Mouse (Mus musculus): ENCODE results near the gene Vmn1r30. TPM values are rescaled to one million over a fixed set of nuclear protein-coding genes. Genes with fewer than 3 reads are reported as not detected.

Gene Vmn1r30
- not detected in 2 replicates for polyA plus RNA-seq (2012; ENCODE audit: insufficient read depth, low replicate concordance)

DNA sequence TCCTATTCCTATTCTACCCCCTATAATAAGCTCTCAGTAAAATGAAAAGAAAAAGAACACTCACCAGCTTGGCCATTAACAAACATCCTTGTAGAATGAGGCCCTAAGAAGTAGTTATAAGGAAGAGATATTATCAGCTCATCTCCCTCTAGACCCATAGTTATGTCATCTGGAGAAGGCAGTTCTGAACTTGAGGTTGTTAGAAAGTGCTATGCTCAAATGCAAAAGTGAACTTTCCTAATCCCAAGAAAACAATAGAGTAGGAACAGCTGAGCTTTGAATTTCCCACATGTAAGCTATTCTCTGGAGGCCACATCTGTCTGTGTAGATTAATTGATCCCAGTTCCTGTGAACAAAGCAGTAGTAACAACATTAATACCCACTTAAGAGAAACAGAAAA, at the start of gene Vmn1r30:
Gene Vmn1r30, minus strand, starts transcription at position 101 of the 400 bp plus-strand sequence.
- no peak within 1 kb of the TSS for H3K4me3 ChIP-seq (replicated peaks)
- no peaks in the 10 kb centered on the region for H3K36me3 ChIP-seq (replicated peaks; ENCODE audit: low read length)
- TF ChIP-seq FLI1 (IDR thresholded peaks at IDR 0.05; ENCODE audit: low read length): no peak
- TF ChIP-seq GATA1 (IDR thresholded peaks at IDR 0.05; ENCODE audit: borderline replicate concordance, low read length): no peak
- peaks cover 4% of the 10 kb centered on the region for H3K9me3 ChIP-seq
- no peaks in the 10 kb centered on the region for H3K27me3 ChIP-seq (replicated peaks)
- H3K4me1 ChIP-seq: no peaks in the 10 kb centered on the region

DNA sequence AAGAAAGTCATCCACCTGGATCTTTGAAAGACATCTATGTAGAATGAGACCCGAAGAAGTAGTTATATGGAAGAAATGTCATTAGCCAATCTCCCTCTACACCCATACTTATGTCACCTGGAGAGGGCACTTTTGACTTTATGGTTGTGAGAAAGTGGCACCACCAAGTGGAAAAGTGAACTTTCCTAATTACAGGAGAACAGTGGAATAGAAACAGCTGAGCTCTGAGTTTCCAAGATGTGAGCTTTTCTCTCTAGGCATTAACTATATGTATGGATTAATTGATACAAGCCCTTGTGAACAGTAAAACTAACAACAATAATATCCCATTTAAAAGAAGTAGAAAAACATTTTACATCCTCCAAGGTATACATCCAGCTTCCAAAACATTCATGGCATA, 32.0 kb upstream of the Vmn1r30 start, which contains the start of gene Vmn1r31:
Gene Vmn1r31, minus strand, starts transcription at position 101 of the 400 bp plus-strand sequence.
- H3K4me1 ChIP-seq: no peaks in the 10 kb centered on the region
- no peaks in the 10 kb centered on the region for H3K9me3 ChIP-seq
- no peaks in the 10 kb centered on the region for H3K27me3 ChIP-seq (replicated peaks)
- no peak within 1 kb of the TSS for H3K4me3 ChIP-seq (replicated peaks)
- TF ChIP-seq GATA1 (IDR thresholded peaks at IDR 0.05; ENCODE audit: borderline replicate concordance, low read length) (no peak), FLI1 (IDR thresholded peaks at IDR 0.05; ENCODE audit: low read length) (no peak)
- H3K36me3 ChIP-seq (replicated peaks; ENCODE audit: low read length): no peaks in the 10 kb centered on the region

Other genes with a start within 250 kb of the Vmn1r30 start
- gene Vmn1r27, start 224.6 kb downstream of the Vmn1r30 start, polyA plus RNA-seq (2012; ENCODE audit: insufficient read depth, low replicate concordance): not detected in 2 replicates
- 0.19 TPM in 1 of 2 replicates, not detected in the other for gene Vmn1r28, start 181.3 kb downstream of the Vmn1r30 start, polyA plus RNA-seq (2012; ENCODE audit: insufficient read depth, low replicate concordance)
- not detected in 2 replicates for gene Vmn1r29, start 141.8 kb downstream of the Vmn1r30 start, polyA plus RNA-seq (2012; ENCODE audit: insufficient read depth, low replicate concordance)
- gene Vmn1r31, start 31.9 kb upstream of the Vmn1r30 start, polyA plus RNA-seq (2012; ENCODE audit: insufficient read depth, low replicate concordance): not detected in 2 replicates
- 7.0 TPM in 1 of 2 replicates, not detected in the other for gene Abcg2, start 141.1 kb upstream of the Vmn1r30 start, polyA plus RNA-seq (2012; ENCODE audit: insufficient read depth, low replicate concordance)

Data from megakaryocyte, embryonic 14.5 days (primary cell).